Mouse (Mus musculus) hindbrain, embryonic 14.5 days (tissue): ENCODE results near the gene 1810055G02Rik. TPM values are rescaled to one million over a fixed set of nuclear protein-coding genes. Genes with fewer than 3 reads are reported as not detected.
A peak's percentile ranks its signal among the peaks of the same experiment; 100 is the strongest.

Experiments used
- ATAC-seq: fragments of 200-750 bp; cut with Nextera tagmentation; 2 replicates; pipeline ENCODE4 v1.8.0; 2017; ENCODE audit warnings: moderate number of reproducible peaks, mild to moderate bottlenecking, moderate TSS enrichment, moderate library complexity; ENCODE audit not compliant: low FRiP score
- DNase-seq: peaks from one replicate; pipeline ENCODE4 v3.0.0-alpha.2; 2015; ENCODE audit warnings: low spot score
- H3K27ac ChIP-seq: fragments of 300-500 bp; sonication (generic); 2 replicates; pipeline ENCODE4 v1.5.1; 2014; ENCODE audit warnings: mild to moderate bottlenecking, moderate library complexity
- H3K27me3 ChIP-seq: fragments of 300-500 bp; sonication (generic); 2 replicates; pipeline ENCODE4 v1.6.1; 2014; ENCODE audit warnings: mild to moderate bottlenecking, low read length, mixed read lengths; ENCODE audit not compliant: control insufficient read depth, insufficient read depth
- H3K36me3 ChIP-seq: fragments of 300-500 bp; sonication (generic); replicated peaks from 2 replicates; pipeline ENCODE4 v1.6.1; 2014; ENCODE audit not compliant: control insufficient read depth, insufficient read depth
- H3K4me1 ChIP-seq: fragments of 300-500 bp; sonication (generic); replicated peaks from 2 replicates; pipeline ENCODE4 v1.6.1; 2014; ENCODE audit warnings: antibody characterized with exemption, low read length, mixed read lengths; ENCODE audit not compliant: control insufficient read depth, insufficient read depth
- H3K4me2 ChIP-seq: fragments of 300-500 bp; sonication (generic); replicated peaks from 2 replicates; pipeline ENCODE4 v1.6.1; 2014; ENCODE audit warnings: mild to moderate bottlenecking, moderate library complexity
- H3K4me3 ChIP-seq: fragments of 300-500 bp; sonication (generic); replicated peaks from 2 replicates; pipeline ENCODE4 v1.5.1; 2014; ENCODE audit warnings: mild to moderate bottlenecking, low read length
- H3K9ac ChIP-seq: fragments of 300-500 bp; sonication (generic); 2 replicates; pipeline ENCODE4 v1.6.1; 2014
- H3K9me3 ChIP-seq: fragments of 300-500 bp; sonication (generic); 2 replicates; pipeline ENCODE4 v1.6.1; 2016; ENCODE audit warnings: low read length; ENCODE audit not compliant: control insufficient read depth
- WGBS: fragments of 180-500 bp; shearing (Covaris S2); extraction: QIAGEN DNeasy Blood & Tissue Kit; methylation state at CpG from one replicate; pipeline ENCODE4 v1.1.7; 2014; 5-methylcytosine and 5-hydroxymethylcytosine counted together
- polyA plus RNA-seq: library from polyadenylated mRNA; unstranded; fragments of >200 nt; fragmentation: Nextera tagmentation; extraction: Ambion mirVana; gene quantifications from 2 replicates; pipeline ENCODE4 v1.2.1, GENCODE M21; 2014

1810055G02Rik gene
- polyA plus RNA-seq, 1 experiment from 2014 or later: 34.0 TPM

- no peak overlapping the region for H3K4me2 ChIP-seq
- no peak overlapping the region for H3K9ac ChIP-seq
- 69% methylated on average over 7 of the region's 7 CpGs for WGBS
- peaks cover 21% of the 10 kb centered on the region for H3K4me1 ChIP-seq
- DNase-seq: no peak
- no peak for ATAC-seq
- peak overlapping the region; percentile 59; the same call in 1 of the 2 replicates for H3K27ac ChIP-seq
- H3K9me3 ChIP-seq: no peaks in the 10 kb centered on the region
- no peaks in the 10 kb centered on the region for H3K36me3 ChIP-seq
- no peak overlapping the region for H3K4me3 ChIP-seq
- H3K27me3 ChIP-seq: peaks cover 8% of the 10 kb centered on the region; the same call in 1 of the 2 replicates
Measured at GRCm38 (mm10) chr19:3680732-3681131, 27.4 kb upstream of the 1810055G02Rik start.

DNA sequence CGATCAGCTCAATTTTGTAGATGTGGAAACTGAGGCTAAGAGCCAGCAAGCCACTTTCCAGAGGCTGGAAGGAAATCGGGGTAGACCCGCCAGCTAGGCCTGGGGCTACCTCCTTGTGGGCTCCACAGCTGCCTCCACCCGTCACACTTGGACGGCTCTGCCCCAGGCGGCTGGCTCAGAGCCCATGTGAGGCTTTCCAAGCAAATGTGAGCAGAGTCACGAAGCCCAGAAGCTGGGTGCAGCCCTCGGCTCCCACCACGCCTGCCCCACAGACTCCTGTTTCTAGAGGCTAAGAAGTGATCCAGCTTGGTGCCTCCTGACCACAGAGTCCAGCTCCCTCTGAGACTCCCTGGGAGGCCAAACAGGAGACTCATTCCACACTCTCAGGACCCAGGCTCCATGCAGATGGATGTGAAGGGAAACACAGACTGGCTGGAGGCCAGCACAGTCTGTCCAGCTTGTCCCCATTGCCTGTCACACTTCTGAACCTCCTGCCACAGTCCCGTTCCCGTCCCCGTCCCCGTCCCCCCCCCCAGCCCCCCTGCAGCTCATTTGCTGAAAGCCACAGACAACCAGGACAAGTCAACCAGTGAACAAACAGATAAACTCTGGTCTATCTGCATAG is 26.7 kb upstream of the 1810055G02Rik start:
- 30% methylated on average over 13 of the region's 13 CpGs for WGBS
- Histone ChIP-seq H3K9ac (no peak overlapping the region), H3K27ac (peak overlapping the region; percentile 59), H3K4me2 (no peak overlapping the region; the same call in 1 of the 2 replicates), H3K4me3 (no peak overlapping the region), H3K27me3 (peaks cover 8% of the 10 kb centered on the region; the same call in 1 of the 2 replicates), H3K9me3 (no peaks in the 10 kb centered on the region), H3K4me1 (peaks cover 25% of the 10 kb centered on the region), H3K36me3 (no peaks in the 10 kb centered on the region)
- DNase-seq (peak; percentile 66), ATAC-seq (peak; percentile 63; the same call in 1 of the 2 replicates)

DNA sequence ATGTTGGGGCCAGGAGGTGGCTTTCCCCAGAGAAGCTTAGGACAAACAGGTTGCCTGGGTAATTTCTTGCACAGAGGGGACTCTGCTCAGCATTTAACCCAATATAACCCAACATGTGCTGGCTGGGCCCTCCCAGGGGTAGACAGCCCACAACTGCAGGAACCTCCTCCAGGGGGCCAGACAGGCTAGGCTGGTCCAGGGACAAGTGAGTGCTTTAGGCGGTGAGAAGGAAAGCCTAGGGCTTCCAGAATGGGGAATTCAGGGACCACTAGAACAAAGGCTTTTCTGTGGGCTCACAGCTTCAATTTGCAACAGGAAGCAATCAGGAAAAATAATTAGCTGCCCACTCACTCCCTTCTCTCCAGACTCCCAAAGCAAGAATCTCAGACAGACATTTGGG is 23.7 kb upstream of the 1810055G02Rik start:
- H3K4me2 ChIP-seq: peak overlapping the region; percentile 100
- H3K27ac ChIP-seq: no peak overlapping the region
- 22% methylated on average over 1 of the region's 1 CpGs for WGBS

DNA sequence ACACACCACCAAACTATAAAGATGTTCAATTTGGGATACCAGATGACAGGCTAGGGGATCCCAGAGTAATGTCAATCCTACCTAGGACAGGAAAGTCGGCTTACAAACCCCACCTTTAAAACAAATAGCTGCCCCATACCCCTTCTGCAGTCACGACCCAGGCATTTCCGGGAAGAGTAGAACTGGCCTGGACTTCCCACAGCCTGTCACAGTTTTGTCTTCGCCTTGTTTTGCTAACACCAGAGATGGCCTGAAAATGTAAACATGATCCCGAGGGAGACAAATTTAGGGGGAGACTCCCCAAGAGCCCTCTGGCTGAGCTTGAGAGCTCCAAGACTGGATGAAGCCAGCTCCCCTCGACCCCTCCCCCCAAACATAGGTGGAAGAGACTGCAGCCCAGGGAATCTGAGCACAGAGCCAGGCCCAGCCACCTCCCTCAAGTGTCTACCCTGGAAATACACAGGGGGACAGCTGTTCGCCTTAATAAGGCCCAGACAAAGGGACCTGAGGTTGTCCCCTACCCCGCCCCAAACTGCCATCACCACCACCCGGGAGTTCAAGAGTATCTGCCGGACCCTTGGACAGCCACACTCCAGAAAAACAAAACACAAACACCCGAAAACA is 23.0 kb upstream of the 1810055G02Rik start:
- Histone ChIP-seq H3K27ac (no peak overlapping the region), H3K27me3 (peaks cover 14% of the 10 kb centered on the region), H3K4me1 (peaks cover 25% of the 10 kb centered on the region), H3K9me3 (no peaks in the 10 kb centered on the region), H3K36me3 (no peaks in the 10 kb centered on the region), H3K4me2 (peak overlapping the region; percentile 100), H3K4me3 (peak overlapping the region; percentile 85), H3K9ac (peak overlapping the region; percentile 77)
- whole genome bisulfite sequencing: 13% methylated on average over 11 of the region's 11 CpGs
- DNase-seq: no peak
- no peak for ATAC-seq

More for the DNA sequence above, 23.7 kb upstream of the 1810055G02Rik start:
- peaks cover 25% of the 10 kb centered on the region for H3K4me1 ChIP-seq
- DNase-seq: no peak
- H3K27me3 ChIP-seq: peaks cover 14% of the 10 kb centered on the region
- no peaks in the 10 kb centered on the region for H3K9me3 ChIP-seq
- H3K4me3 ChIP-seq: no peak overlapping the region
- ATAC-seq: no peak
- 0 out of 2 replicates have a peak overlapping the region, but pooled peaks have one; percentile 4 for H3K9ac ChIP-seq
- H3K36me3 ChIP-seq: no peaks in the 10 kb centered on the region

- no peaks in the 10 kb centered on the region for H3K9me3 ChIP-seq
- WGBS: 1% methylated on average over 35 of the region's 45 CpGs
- H3K4me3 ChIP-seq: peak overlapping the region; percentile 85
- peaks cover 25% of the 10 kb centered on the region for H3K4me1 ChIP-seq
- peaks cover 14% of the 10 kb centered on the region for H3K27me3 ChIP-seq
- peak overlapping the region; percentile 49; the same call in 1 of the 2 replicates for H3K27ac ChIP-seq
- peak overlapping the region; percentile 77 for H3K9ac ChIP-seq
- H3K36me3 ChIP-seq: no peaks in the 10 kb centered on the region
- H3K4me2 ChIP-seq: peak overlapping the region; percentile 100
- no peak for DNase-seq
- ATAC-seq: no peak
Measured at GRCm38 (mm10) chr19:3685611-3686214, 22.4 kb upstream of the 1810055G02Rik start.

GRCm38 (mm10) chr19:3686215-3686894 is 21.7 kb upstream of the 1810055G02Rik start, which contains the start of gene Lrp5:
Gene Lrp5, minus strand, starts transcription at chr19:3686564.
- H3K9me3 ChIP-seq: no peaks in the 10 kb centered on the region
- peak within 1 kb of the TSS; percentile 49; the same call in 1 of the 2 replicates for H3K27ac ChIP-seq
- H3K4me2 ChIP-seq: peak within 1 kb of the TSS; percentile 100
- peak within 1 kb of the TSS; percentile 77 for H3K9ac ChIP-seq
- H3K4me1 ChIP-seq: peaks cover 21% of the 10 kb centered on the region
- H3K27me3 ChIP-seq: peaks cover 14% of the 10 kb centered on the region
- DNase-seq: no peak
- ATAC-seq: peak; percentile 47; the same call in 1 of the 2 replicates
- under 1% methylated on average over 51 of the region's 83 CpGs for WGBS
- H3K4me3 ChIP-seq: peak within 1 kb of the TSS; percentile 85
- H3K36me3 ChIP-seq: no peaks in the 10 kb centered on the region

- Histone ChIP-seq H3K27me3 (peaks cover 14% of the 10 kb centered on the region), H3K9me3 (no peaks in the 10 kb centered on the region), H3K4me3 (no peak overlapping the region), H3K27ac (no peak overlapping the region), H3K4me1 (peaks cover 18% of the 10 kb centered on the region), H3K9ac (no peak overlapping the region), H3K36me3 (no peaks in the 10 kb centered on the region), H3K4me2 (0 out of 2 replicates have a peak overlapping the region, but pooled peaks have one; percentile 100)
- 22% methylated on average over 5 of the region's 5 CpGs for WGBS
- DNase-seq: no peak
- ATAC-seq: no peak
Measured at GRCm38 (mm10) chr19:3687676-3688171, 20.4 kb upstream of the 1810055G02Rik start.

- no peak overlapping the region for H3K9ac ChIP-seq
- DNase-seq (no peak), ATAC-seq (no peak)
- WGBS: 94% methylated on average over 5 of the region's 5 CpGs
- H3K9me3 ChIP-seq: no peaks in the 10 kb centered on the region
- H3K4me1 ChIP-seq: no peaks in the 10 kb centered on the region
- no peak overlapping the region for H3K4me3 ChIP-seq
- H3K36me3 ChIP-seq: no peaks in the 10 kb centered on the region
- no peak overlapping the region for H3K27ac ChIP-seq
- peaks cover 6% of the 10 kb centered on the region for H3K27me3 ChIP-seq
- no peak overlapping the region for H3K4me2 ChIP-seq
Measured at GRCm38 (mm10) chr19:3691337-3691736, 16.8 kb upstream of the 1810055G02Rik start.
